Mouse (Mus musculus) MEL-GATA-1-ER (cell line): Measurements from ENCODE around the gene Kprp.
"Not testable (repeated sequence)": the region's sequence is repeated elsewhere in the genome, so short reads cannot be mapped to it uniquely, and the experiment has no call there.

Experiments
- DNase-seq: peaks from one replicate; pipeline ENCODE4 v3.0.0-alpha.2; 2012; ENCODE audit warnings: low read depth; ENCODE audit errors: extremely low read depth

Kprp gene

GRCm38 (mm10) chr3:92827108-92827507 lies at the start of gene Kprp:
Gene Kprp, minus strand, starts transcription at chr3:92827247.
- no peak for DNase-seq

DNA sequence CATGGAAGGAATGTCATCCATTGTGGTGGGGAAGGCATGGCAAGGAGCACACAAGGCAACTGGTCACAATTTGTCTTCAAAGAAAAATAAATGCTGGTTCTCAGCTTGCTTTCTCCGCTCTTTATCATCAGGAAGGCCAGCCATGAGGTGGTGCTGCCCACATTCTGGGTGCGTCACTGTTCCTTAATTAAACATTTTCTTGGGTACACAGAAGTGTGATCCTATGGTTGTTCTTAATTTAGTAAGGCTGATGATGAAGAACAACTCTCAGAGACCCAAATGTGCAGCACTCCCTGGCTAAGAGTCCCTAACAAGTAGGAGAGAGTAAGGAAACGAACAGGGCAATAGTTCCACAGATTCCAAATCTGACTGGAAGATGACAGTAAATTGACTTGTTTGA lies 47.1 kb upstream of the Kprp start:
- DNase-seq = no peak

DNA sequence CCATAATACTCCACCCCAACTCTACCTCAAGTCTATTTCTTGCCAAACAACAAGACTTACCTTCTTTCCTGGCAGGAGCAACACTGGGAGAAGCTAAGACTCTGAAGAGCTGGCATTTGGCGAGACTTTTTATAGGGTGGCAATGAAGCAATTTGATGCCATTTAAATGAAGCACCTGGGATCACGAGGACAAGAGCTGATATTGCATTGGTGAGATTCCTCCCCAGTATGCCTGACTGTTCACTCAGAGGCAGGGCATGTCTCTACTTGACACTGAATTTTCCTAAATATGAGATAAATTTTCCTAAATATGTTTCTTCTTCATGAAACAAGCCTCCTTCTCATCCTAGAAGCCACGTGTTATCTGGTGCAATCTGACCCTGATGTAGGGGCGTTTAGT lies 43.1 kb upstream of the Kprp start, which contains the start of gene 2310050C09Rik:
Gene 2310050C09Rik, minus strand, starts transcription at position 101 of the 400 bp plus-strand sequence.
- no peak for DNase-seq

- no peak for DNase-seq
Observed at GRCm38 (mm10) chr3:92851186-92851585, 24.1 kb upstream of the Kprp start, which contains the start of gene Lce1l. Gene Lce1l, minus strand, starts transcription at chr3:92851286.

GRCm38 (mm10) chr3:92825808-92826207 lies 1.2 kb downstream of the Kprp start:
- no peak for DNase-seq

DNA sequence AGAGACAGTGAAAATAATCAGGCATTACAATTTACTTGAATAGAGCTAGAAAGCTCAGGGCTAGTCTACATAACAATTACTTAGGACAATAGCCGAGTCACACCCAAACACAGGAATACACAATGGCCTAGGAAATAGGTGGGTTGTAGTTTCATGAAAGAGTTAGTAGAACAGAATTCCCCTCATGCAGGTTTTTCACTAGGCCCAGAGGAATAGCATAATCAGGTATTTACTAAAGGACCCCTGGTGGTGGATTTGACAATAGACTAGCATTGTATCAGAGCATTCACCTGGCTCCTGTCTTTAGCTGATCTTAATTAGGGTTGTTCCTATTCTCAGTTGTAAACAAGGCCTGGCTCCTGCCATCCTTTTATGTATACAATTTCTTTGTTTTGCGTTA lies 11.0 kb downstream of the Kprp start:
- DNase-seq = not testable (repeated sequence)

GRCm38 (mm10) chr3:92815581-92815980 lies 11.5 kb downstream of the Kprp start:
- DNase-seq = no peak

- no peak for DNase-seq
Observed at GRCm38 (mm10) chr3:92807791-92808190, 19.3 kb downstream of the Kprp start, which contains the start of gene Lce1k. Gene Lce1k, minus strand, starts transcription at chr3:92807891.

DNA sequence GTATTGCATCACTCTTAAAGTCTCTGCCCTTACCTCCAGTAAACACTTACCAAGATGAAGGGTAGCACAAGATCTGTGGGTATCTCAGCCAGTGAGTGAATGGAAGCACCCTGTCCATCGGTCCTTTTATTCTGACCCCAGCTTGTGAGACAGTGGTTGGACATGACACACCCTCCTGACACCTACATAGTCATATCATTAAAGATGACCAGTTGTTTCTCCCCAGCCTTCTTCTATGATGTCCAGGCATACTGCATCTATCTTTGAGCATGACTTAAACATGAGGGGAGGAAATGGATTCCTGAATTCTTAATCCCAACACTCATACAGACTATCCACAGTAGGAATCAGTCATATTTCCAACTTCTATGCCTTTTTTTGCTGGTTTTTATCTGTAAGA lies 36.6 kb downstream of the Kprp start, which contains the start of gene Lce1j:
Gene Lce1j, minus strand, starts transcription at position 101 of the 400 bp plus-strand sequence.
- no peak for DNase-seq

DNA sequence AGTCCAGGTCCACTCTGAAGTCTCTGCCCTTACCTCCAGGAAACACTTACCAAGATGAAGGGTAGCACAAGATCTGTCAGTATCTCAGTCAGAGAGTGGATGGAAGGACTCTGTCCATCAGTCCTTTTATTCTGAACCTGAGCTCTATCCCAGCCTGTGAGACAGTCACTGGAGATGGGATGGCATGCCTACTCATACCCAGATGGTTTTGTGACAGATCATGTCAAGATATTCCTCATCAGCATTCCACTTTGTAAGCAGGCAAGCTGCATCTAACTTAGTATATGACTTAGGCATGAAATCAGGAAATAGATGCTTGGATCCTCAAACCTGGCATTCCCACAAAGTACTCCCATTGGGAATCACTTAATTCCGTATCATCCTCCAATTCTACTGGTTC lies 48.2 kb downstream of the Kprp start, which contains the start of gene Lce1i:
Gene Lce1i, minus strand, starts transcription at position 101 of the 400 bp plus-strand sequence.
- DNase-seq = no peak
